Mouse (Mus musculus) olfactory bulb, adult 2 months (tissue): ENCODE results near the gene Acad11.

Experiments used
- CTCF ChIP-seq: fragments of 200-500 bp; IDR thresholded peaks from 2 replicates; pipeline ENCODE4 v1.5.1; 2012; ENCODE audit warnings: low read depth, mild to moderate bottlenecking, low read length, moderate library complexity; ENCODE audit not compliant: insufficient read depth
- POLR2A ChIP-seq: fragments of 200-500 bp; IDR thresholded peaks from 2 replicates; pipeline ENCODE4 v1.6.1; 2012; ENCODE audit warnings: mild to moderate bottlenecking, low read depth, low read length, moderate library complexity; ENCODE audit not compliant: insufficient read depth

DNA sequence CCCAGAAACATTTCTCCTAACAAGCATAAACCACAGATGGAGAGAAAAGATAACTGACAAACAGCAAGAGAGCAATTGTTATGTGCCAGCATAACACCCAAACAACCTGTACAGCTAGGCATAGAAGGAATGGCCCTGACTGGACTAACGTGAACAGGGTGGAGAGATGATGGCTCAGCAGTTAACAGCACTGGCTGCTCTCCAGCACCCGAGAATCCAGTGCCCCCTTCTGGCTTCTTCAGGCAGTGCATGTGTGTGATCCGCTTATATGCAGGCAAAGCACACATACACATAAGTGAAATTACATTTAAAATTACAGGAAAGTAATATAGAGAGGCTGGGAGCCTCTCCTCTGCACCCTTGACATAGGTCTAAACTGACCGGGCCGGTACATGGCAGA, 16.2 kb downstream of the Acad11 start:
- TF ChIP-seq CTCF (no peak), POLR2A (no peak)
